Mouse (Mus musculus) activated CD4-positive, CD25-positive, alpha-beta regulatory T cell, adult 4 months (primary cell): ENCODE results near the gene Pex10. TPM values are rescaled to one million over a fixed set of nuclear protein-coding genes. Genes with fewer than 3 reads are reported as not detected.

Source experiments
- ATAC-seq: one replicate; pipeline ENCODE4 v1.8.0; 2017
- polyA plus RNA-seq, 2 experiments: library from polyadenylated mRNA; unstranded; fragments of 100-300 nt; shearing (Covaris generic); gene quantifications; one replicate each; pipeline ENCODE4 v1.2.1; 2017

The Pex10 gene
- polyA plus RNA-seq, 2 experiments from 2014 or later, result 5.6 to 8.6 TPM

DNA sequence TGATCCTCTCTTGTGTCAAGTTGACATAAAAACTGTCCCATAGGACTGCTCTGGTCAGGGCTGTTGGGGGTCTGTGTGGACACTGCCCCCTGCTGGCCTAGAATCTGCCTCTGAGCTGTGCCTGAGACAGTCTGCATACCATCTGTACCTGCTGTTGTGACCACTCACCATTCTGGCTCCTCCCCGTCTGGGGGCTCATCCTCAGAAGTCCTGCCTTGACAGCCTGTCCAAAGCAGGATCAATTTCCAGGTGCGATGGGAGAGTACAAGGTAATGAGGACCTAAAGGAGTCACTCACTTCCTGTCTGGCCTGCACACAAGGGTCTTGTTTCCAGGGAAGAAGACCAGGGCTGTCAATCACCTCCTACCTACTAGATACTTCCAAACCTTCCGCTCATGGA, 27.7 kb downstream of the Pex10 start:
- ATAC-seq, result no peak

DNA sequence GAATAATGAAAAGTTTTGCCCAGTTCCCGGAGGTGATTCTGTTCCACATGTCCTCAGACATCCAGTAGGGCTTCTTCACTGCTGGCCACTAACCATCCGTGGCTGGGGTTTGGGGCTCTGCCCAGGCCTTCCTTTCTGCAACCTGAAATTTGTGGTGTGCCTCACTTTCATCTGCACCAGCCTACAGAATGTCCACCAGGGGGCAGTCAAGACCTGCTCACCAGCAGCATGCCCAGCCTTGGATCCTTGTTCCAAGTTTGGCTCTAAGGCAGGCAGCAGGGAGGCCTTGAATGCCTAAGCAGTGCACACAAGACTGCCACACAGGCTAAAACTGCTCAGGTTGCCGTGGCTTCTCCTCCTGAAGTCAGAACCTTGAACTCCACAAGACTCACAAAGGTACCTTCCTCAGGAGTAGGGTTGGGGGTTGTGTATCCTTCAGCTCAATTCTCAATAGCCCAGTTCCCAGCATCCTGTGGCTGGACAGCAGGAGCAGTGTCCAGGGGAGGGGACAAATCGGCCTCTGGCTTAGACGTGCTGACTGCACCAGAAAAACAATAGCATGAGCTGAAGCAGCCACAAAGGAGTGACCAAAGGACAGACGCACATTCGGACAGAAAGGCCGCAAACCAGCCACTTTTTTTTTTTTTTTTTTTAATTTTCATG, 28.6 kb downstream of the Pex10 start:
- ATAC-seq, result peak; percentile 68

DNA sequence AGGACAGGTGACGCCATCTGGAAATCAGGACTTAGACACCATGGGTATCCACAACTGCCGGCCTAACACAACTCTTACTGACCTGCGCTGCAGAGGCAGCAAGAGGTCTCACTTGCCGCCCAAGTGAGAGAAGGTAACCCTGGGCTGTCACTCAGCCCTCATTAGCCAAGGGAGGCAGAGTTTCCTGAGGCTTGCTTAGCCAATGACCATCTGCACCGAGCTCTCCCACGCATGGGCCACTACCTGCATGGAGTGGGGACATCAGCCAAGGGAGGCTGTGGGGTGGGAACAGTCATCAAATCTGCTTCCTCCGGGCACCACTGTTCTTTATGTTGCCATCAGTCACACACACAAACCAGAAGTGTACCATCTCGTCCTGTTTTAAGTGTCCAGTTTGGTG, 29.2 kb downstream of the Pex10 start:
- no peak for ATAC-seq

DNA sequence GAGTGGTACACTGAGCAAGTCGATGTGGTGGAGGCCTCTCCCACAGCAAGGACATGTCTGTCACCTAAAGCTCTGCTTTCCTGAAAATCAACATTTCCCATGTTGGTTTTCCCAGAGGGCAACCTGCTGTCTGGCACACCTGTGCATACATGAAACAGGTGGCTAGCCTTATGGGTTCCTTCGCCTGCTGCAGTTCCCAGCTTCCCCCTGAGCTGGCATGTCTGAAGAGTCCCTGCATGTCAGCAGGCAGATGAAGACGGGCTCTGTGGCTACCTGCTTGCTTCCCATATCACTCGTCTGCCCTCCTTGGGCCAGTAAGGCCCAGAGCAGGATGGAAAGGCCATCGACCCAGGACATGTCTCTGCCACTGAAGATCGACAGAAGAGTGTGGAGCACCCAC, 30.6 kb downstream of the Pex10 start:
- no peak for ATAC-seq

DNA sequence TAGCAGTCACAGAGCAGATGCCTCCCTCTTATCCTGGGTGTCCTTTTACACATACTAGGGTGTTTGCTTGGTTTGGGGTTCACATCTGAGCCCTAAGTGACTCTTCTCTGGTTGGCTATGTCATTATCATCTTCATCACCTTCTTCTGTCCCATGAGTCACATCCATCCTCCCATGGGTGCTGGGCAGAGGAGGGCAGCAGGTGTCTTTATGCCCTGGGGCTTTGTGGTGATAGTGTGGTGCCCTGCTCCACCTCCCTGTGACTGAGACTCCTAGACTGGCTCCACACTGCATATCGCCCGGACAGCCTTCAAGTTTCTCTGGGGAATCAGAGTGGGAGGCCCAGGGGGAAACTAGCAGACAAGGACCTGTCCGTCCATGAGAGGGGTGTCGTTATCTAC, 31.8 kb downstream of the Pex10 start:
- ATAC-seq, result no peak

DNA sequence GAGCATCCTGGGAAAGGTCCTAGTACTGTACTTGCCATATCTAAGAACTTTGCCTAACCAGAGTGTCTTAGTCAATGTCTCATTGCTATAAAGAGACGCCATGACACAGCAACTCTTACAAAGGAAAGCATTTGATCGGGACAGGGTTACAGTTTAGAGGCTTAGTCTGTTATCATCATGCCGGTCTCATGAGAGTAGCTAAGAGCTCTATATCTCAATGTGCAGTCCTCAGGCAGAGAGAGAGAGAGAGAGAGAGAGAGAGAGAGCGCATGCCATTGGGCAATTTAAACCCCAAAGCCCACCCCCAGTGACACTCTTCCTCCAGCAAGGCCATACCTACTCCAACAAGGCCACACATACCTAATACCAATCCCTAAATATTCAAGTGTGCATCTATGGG, 41.1 kb downstream of the Pex10 start:
- ATAC-seq, result no peak

DNA sequence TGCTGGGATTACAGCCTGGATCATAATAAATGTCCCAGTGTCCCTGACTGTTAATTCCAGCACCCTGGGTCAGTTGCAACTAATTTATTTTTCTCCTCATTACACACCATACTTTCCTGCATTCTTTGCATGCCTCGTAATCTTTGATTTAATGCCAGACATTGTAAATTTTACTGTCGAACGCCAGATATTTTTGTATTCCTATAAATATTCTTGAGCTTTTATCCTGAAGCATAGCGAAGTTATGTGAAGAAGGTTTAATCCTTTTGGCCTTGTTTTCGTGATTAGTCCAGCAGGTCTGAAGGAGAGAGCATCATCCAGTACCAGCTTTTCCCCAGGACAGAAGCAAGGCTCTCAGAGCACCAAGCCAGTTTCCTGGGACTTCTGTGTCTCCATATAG, 42.7 kb downstream of the Pex10 start:
- no peak for ATAC-seq

DNA sequence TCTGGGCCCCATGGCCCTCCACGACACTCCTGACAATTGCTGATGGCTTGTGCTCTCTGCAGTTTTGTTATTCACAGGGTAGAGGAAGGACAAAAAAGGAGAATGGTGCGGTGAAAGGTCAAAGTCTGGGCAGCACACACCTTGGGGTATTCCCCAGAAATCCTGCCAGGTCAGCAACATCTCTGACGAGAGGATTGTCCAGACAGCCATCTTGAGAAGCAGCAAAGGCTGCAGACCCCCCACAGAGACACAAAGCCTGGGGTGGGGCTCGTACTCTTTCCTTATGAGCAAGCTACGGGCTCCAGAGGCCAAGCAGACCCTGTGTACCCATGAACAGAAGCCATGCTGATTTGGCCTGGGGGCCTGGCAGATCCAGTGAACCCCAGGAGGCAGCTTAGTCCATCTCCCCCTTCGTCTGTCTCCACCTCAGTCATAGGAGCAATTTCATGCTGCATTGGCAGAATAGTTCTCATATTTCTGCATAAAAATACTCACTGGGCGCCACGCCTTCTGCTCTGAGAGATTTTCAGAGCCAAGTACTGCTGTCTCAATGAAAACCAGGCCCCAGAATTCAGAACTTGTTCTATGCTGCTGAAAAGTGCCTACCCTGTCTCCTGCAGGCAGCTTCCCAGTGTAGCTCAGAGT, 47.1 kb downstream of the Pex10 start:
- ATAC-seq, result no peak

DNA sequence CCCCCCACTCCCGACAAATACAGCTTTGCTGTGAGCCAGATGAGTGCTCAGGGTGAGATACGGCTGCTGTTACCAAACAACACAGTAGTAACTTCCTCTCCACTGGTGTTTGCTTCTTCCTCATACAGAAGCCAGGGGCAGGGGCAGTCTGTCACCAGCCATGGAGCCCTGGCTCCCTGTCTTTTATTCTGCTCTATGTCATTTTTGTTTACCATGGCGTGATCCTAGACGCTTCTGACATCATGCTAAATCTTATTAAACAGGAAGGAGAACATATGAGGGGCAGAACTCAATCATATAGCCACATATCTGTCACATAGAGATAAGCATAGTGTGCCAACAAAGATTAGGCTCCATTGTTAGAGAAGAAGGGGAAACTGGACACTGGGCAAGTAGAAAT, 49.8 kb downstream of the Pex10 start:
- no peak for ATAC-seq

DNA sequence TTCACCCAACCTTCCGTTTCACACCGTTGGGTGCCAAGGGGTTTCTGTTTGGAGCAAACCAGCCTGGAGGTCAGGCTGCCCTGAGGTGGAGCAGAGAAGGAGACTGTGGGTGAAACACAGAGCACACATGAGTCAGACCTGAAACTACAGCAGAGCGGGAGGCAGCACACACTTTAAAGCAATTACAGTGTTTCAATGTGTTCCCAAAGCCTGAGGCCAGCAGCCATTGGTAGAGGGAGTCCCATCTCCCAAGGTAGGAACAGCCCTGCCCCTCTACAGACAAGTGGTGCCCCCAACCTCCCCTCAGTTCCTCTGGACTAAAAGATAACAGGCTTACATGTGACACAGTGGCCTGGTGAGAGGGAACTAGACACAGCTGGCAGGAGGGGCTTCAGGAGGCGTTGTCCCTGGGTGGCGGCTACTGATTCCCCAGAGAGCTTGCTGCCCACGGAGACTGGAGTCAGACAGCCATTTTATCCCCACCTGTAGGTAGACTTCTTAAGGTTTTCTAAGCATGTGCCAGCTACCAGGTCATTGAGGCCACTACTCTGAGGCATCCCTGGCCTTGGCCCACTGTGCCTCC, 50.7 kb downstream of the Pex10 start:
- ATAC-seq, result no peak

DNA sequence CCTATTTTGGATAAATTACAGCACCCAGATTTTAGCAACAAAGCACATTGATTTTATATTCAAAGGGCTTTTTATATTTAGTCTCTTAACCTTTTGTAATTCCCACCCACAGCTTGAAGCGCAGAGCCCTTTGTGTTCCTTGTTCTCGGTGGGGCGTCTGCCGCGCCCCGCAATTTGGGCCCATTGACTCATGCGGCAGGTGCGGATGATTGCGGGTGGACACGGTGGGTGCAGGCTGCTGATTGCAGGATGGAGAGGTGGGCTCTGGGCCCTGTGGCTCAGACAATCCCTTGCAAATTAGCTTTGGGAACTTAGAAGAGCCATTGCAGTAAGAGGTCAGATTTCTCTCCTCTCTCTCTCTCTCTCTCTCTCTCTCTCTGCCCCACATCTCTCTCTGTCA, 51.5 kb downstream of the Pex10 start:
- no peak for ATAC-seq

DNA sequence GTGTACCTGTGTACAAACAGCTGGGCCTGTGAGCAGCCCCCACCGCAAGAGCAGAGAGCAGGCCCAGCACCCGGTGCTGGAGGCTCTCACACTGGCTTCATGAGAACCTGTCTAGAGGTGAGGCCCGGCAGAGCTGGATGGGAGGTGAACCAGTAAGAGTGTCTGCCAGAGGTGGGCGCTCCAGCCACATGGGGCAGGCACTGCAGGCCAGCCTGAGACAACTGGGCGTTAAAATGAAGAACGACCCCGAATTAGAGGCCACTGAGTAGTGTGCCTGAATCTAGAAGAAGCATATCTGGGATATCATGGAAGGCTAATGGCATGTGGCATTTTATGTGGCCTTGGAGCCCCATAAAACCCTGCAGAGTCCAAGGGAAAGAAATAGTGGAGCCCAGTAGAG, 53.2 kb downstream of the Pex10 start:
- no peak for ATAC-seq

DNA sequence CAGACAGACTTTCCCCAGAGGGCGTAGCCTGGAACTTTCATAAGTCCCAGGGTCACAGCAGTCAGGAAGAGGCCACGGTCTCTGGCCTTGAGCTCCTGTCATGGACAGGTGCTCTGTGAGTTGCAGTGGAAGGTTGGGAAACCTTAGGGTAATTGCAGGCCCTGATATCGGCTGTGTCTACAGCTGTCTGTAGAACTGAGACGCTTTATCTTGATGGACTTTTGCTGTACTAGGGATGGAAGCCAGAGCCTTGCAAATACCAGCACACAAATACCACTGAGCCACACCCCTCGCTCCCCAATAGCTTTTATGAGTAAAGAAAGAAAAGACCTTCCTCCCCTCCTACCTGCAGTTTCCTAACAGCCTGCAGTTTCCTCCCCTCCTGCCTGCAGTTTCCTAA, 53.8 kb downstream of the Pex10 start:
- ATAC-seq, result no peak

DNA sequence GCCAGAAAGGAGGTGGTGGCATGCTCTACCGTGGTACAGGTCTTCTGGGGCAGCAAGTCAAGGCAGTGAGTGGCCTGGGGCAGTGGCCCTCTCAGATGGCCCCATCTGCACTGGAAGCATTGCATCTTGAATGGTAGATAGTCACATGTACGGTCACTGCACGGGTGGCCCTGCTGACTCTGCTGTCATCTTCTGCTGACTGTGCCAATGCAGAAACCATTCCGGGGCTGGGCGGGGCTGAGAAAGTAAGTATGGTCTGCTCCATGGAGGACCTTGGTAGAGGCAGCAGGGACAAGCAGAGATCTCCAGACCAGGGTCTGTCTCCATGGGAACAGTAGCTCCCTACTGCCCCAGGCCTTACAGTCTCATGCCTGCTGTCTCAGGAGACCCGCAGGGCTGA, 54.4 kb downstream of the Pex10 start:
- no peak for ATAC-seq

Other genes with a start within 250 kb of the Pex10 start
- not detected for gene Ttc34, start 229.6 kb upstream of the Pex10 start, polyA plus RNA-seq
- gene Mmel1, start 197.4 kb upstream of the Pex10 start, polyA plus RNA-seq, result not detected
- gene Fam213b, start 167.9 kb upstream of the Pex10 start, polyA plus RNA-seq, result 1 to 10 TPM; 6.5 to 7.6 TPM
- 100 to 1,000 TPM in 1 of 2 experiments, 10 to 100 TPM in 1; 57.3 to 109 TPM for gene Tnfrsf14, start 138.5 kb upstream of the Pex10 start, polyA plus RNA-seq
- gene Hes5, start 106.1 kb upstream of the Pex10 start, polyA plus RNA-seq, result 1 to 10 TPM; 1.0 to 1.1 TPM
- 10 to 100 TPM; 37.4 to 40.1 TPM for gene Pank4, start 102.9 kb upstream of the Pex10 start, polyA plus RNA-seq
- not detected for gene Plch2, start 10.2 kb upstream of the Pex10 start, polyA plus RNA-seq
- 100 to 1,000 TPM; 109 to 129 TPM for gene Rer1, start 19.4 kb downstream of the Pex10 start, polyA plus RNA-seq
- gene Morn1, start 19.6 kb downstream of the Pex10 start, polyA plus RNA-seq, result 1 to 10 TPM; 1.2 to 1.6 TPM
- 10 to 100 TPM; 24.7 to 25.0 TPM for gene Ski, start 155.6 kb downstream of the Pex10 start, polyA plus RNA-seq
- gene Faap20, start 182.8 kb downstream of the Pex10 start, polyA plus RNA-seq, result 10 to 100 TPM; 45.1 to 54.9 TPM